Mouse (Mus musculus) embryonic facial prominence, embryonic 14.5 days (tissue): ENCODE results near the gene Hoxa7. TPM values are rescaled to one million over a fixed set of nuclear protein-coding genes. Genes with fewer than 3 reads are reported as not detected.
A peak's percentile ranks its signal among the peaks of the same experiment; 100 is the strongest.

Source experiments
- microRNA counts: library from miRNA; unstranded; fragments of <30 nt; microRNA quantifications from one replicate; lab custom pipeline; 2017
- microRNA-seq: library from miRNA; unstranded; fragments of <30 nt; microRNA quantifications from one replicate; pipeline ENCODE4, GENCODE M21; 2016; ENCODE audit warnings: borderline number of aligned reads
- polyA plus RNA-seq: library from polyadenylated mRNA; unstranded; fragments of >200 nt; fragmentation: Nextera tagmentation; extraction: Ambion mirVana; gene quantifications from 2 replicates; pipeline ENCODE4 v1.2.1, GENCODE M21; 2014

The Hoxa7 gene
- polyA plus RNA-seq, 1 experiment from 2014 or later = 0.21 TPM

MicroRNAs within 50 kb of the gene (microRNA counts, 519-probe panel; counts per million panel counts)
- 2,357 counts per million, percentile 42 among the panel's probes with 10 or more counts for microRNA mmu-miR-196b (lab: Ali Mortazavi, UCI)

Small RNA genes within 50 kb of the gene (microRNA-seq; reads per million reads assigned to microRNA genes)
- 39.3 reads per million, percentile 41 among the genes with 10 or more reads in this experiment for gene Mir196b

Other genes starting within 250 kb of the Hoxa7 start
- 18.9 and 25.2 TPM in 2 replicates for gene Skap2, start 209.3 kb downstream of the Hoxa7 start, polyA plus RNA-seq
- gene Hoxa1, start 63.5 kb downstream of the Hoxa7 start, polyA plus RNA-seq = 1.4 and 1.7 TPM in 2 replicates
- gene Hoxa2, start 57.0 kb downstream of the Hoxa7 start, polyA plus RNA-seq = 7.2 and 11.1 TPM in 2 replicates
- 0.10 and 0.46 TPM in 2 replicates for gene 5730596B20Rik, start 44.4 kb downstream of the Hoxa7 start, polyA plus RNA-seq
- gene Hoxa4, start 30.1 kb downstream of the Hoxa7 start, polyA plus RNA-seq = 1.1 and 1.6 TPM in 2 replicates
- gene Hoxa5, start 17.3 kb downstream of the Hoxa7 start, polyA plus RNA-seq = 2.4 and 3.3 TPM in 2 replicates
- 0.48 TPM in 1 of 2 replicates, not detected in the other for gene Hoxa6, start 13.1 kb downstream of the Hoxa7 start, polyA plus RNA-seq
- gene Hoxa3, start 8.5 kb downstream of the Hoxa7 start, polyA plus RNA-seq = 2.8 TPM in 2 replicates
- not detected in 2 replicates for gene Gm28308, start 8.5 kb downstream of the Hoxa7 start, polyA plus RNA-seq
- 0.33 and 2.3 TPM in 2 replicates for gene Hoxa9, start 9.2 kb upstream of the Hoxa7 start, polyA plus RNA-seq
- gene Hoxa10, start 19.0 kb upstream of the Hoxa7 start, polyA plus RNA-seq = 1.9 TPM in 1 of 2 replicates, not detected in the other
- 0.13 TPM in 1 of 2 replicates, not detected in the other for gene Hoxa11, start 24.0 kb upstream of the Hoxa7 start, polyA plus RNA-seq
- not detected in 2 replicates for gene Hoxa13, start 39.0 kb upstream of the Hoxa7 start, polyA plus RNA-seq
- gene Evx1, start 91.6 kb upstream of the Hoxa7 start, polyA plus RNA-seq = 0.24 TPM in 1 of 2 replicates, not detected in the other